Mouse (Mus musculus) neural tube, embryonic 13.5 days (tissue): ENCODE data around the gene Rps27l. TPM values are rescaled to one million over a fixed set of nuclear protein-coding genes. Genes with fewer than 3 reads are reported as not detected.

Source experiments
- ATAC-seq: fragments of 200-750 bp; cut with Nextera tagmentation; 2 replicates; pipeline ENCODE4 v1.8.0; 2017; ENCODE audit warnings: low read depth, mild to moderate bottlenecking, moderate TSS enrichment, moderate library complexity
- H3K27ac ChIP-seq: fragments of 300-500 bp; sonication (generic); replicated peaks from 2 replicates; pipeline ENCODE4 v1.5.1; 2015; ENCODE audit warnings: moderate library complexity, mild to moderate bottlenecking, inconsistent platforms
- H3K27me3 ChIP-seq: fragments of 300-500 bp; sonication (generic); 2 replicates; pipeline ENCODE4 v1.6.1; 2015; ENCODE audit warnings: mild to moderate bottlenecking, inconsistent platforms
- H3K36me3 ChIP-seq: fragments of 300-500 bp; sonication (generic); 2 replicates; pipeline ENCODE4 v1.6.1; 2015; ENCODE audit warnings: mild to moderate bottlenecking, inconsistent platforms
- H3K4me1 ChIP-seq: fragments of 300-500 bp; sonication (generic); replicated peaks from 2 replicates; pipeline ENCODE4 v1.6.1; 2015; ENCODE audit warnings: inconsistent platforms
- H3K4me2 ChIP-seq: fragments of 300-500 bp; sonication (generic); 2 replicates; pipeline ENCODE4 v1.6.1; 2015; ENCODE audit warnings: inconsistent platforms, mild to moderate bottlenecking, moderate library complexity
- H3K4me3 ChIP-seq: fragments of 300-500 bp; sonication (generic); 2 replicates; pipeline ENCODE4 v1.5.1; 2015; ENCODE audit warnings: mild to moderate bottlenecking, inconsistent platforms
- H3K9ac ChIP-seq: fragments of 300-500 bp; sonication (generic); 2 replicates; pipeline ENCODE4 v1.6.1; 2015; ENCODE audit warnings: moderate library complexity, mild to moderate bottlenecking, inconsistent platforms
- H3K9me3 ChIP-seq: fragments of 300-500 bp; sonication (generic); 2 replicates; pipeline ENCODE4 v1.6.1; 2016; ENCODE audit warnings: inconsistent platforms
- WGBS: fragments of 180-500 bp; shearing (Covaris S2); methylation state at CpG from one replicate; pipeline ENCODE4 v1.1.7; 2015; 5-methylcytosine and 5-hydroxymethylcytosine counted together
- polyA plus RNA-seq: library from polyadenylated mRNA; unstranded; fragments of >200 nt; fragmentation: Nextera tagmentation; extraction: Ambion mirVana; gene quantifications from 2 replicates; pipeline ENCODE4 v1.2.1, GENCODE M21; 2015

The Rps27l gene
- polyA plus RNA-seq, 1 experiment from 2014 or later: 341 TPM

GRCm38 (mm10) chr9:66927696-66928402 is 18.0 kb upstream of the Rps27l start:
- Histone ChIP-seq H3K27ac (peak overlapping the region; percentile 33; the same call in 1 of the 2 replicates), H3K27me3 (no peaks in the 10 kb centered on the region), H3K4me2 (no peak overlapping the region), H3K36me3 (no peaks in the 10 kb centered on the region), H3K4me3 (no peak overlapping the region), H3K9ac (no peak overlapping the region), H3K4me1 (0 out of 2 replicates have a peak, but pooled peaks cover 4% of the 10 kb centered on the region), H3K9me3 (no peaks in the 10 kb centered on the region)
- peak; percentile 40; the same call in 1 of the 2 replicates for ATAC-seq
- 59% methylated on average over 8 of the region's 8 CpGs for WGBS

GRCm38 (mm10) chr9:66930351-66930750 is 15.5 kb upstream of the Rps27l start:
- WGBS: 71% methylated on average over 7 of the region's 7 CpGs
- Histone ChIP-seq H3K27me3 (no peaks in the 10 kb centered on the region), H3K4me2 (no peak overlapping the region), H3K4me1 (peaks cover 25% of the 10 kb centered on the region), H3K4me3 (no peak overlapping the region), H3K27ac (no peak overlapping the region), H3K36me3 (no peaks in the 10 kb centered on the region), H3K9ac (no peak overlapping the region), H3K9me3 (no peaks in the 10 kb centered on the region)
- no peak for ATAC-seq

DNA sequence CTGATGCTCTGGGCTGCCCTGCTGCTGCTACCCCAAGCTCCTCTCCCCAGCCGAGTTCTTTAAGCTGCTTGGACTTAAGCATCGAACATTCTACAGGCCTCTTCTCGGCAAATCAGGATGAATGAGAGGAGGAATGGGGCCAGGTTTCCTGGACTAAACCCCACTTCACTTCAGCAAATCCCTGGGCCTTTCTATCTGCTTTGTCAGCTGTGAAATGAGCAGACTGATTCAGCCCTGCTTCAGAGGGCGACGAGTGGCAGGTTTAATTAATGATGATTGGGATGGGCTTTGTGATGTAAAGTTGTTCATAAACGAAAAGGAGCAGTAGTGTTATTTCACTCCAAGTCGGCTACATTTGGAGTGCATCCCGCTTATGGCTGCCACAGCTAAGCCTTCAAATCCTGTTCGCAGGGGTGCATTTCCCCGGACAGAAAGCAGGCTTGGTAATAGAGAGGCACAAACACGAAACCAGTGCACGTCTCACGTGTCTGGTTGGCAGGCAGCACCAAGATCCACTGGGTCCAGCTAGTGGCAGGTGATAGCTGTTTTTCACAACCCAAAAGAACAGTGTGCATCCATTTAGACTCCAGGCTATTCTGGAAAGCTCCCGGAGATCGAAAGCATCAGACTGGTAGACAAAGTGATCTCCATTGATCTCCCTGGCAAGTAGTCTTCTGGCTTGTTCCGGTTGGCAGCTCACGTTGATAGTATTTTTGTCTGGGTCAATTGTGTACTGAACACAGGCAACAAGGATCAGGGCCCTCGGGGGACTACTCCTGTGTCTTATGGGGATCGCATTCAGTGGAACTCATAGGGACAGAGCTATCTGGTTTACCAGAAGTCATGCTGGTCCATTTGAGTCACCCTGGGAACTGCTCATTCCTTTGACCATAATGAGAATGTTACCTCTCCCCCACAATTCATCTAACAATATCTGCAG is 11.7 kb upstream of the Rps27l start:
- H3K36me3 ChIP-seq: no peaks in the 10 kb centered on the region
- ATAC-seq: peak; percentile 76
- H3K4me3 ChIP-seq: no peak overlapping the region
- peak overlapping the region; percentile 21; the same call in 1 of the 2 replicates for H3K4me2 ChIP-seq
- H3K9me3 ChIP-seq: no peaks in the 10 kb centered on the region
- H3K27ac ChIP-seq: peak overlapping the region; percentile 79
- H3K9ac ChIP-seq: 0 out of 2 replicates have a peak overlapping the region, but pooled peaks have one; percentile 28
- WGBS: 33% methylated on average over 19 of the region's 19 CpGs
- peaks cover 28% of the 10 kb centered on the region for H3K4me1 ChIP-seq
- H3K27me3 ChIP-seq: no peaks in the 10 kb centered on the region

- Histone ChIP-seq H3K36me3 (no peaks in the 10 kb centered on the region), H3K27me3 (no peaks in the 10 kb centered on the region), H3K4me1 (peaks cover 28% of the 10 kb centered on the region), H3K4me3 (no peak overlapping the region), H3K9ac (no peak overlapping the region), H3K9me3 (no peaks in the 10 kb centered on the region), H3K27ac (no peak overlapping the region), H3K4me2 (no peak overlapping the region)
- no peak for ATAC-seq
- 65% methylated on average over 8 of the region's 8 CpGs for WGBS
Observed at GRCm38 (mm10) chr9:66937507-66937906, 8.4 kb upstream of the Rps27l start.

DNA sequence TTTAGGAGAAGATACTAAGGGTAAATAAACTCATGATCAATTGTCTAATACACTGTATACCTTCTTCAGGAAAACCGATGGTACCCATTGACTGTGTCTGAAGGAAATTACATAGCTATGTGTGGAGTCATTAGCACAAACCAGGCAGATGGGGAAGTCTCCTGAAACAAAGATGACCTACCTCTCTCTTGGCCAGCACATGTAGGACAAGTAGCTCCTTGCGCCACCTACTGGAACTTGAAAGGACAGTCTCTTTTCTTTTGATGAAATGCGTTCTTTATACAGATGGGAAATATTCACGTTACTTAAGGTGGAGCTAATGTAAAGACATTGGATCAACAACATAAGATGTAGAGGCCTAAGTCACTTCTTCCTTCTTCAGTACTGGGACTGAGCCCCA is 7.0 kb upstream of the Rps27l start:
- Histone ChIP-seq H3K4me1 (peaks cover 19% of the 10 kb centered on the region), H3K27ac (no peak overlapping the region), H3K4me2 (no peak overlapping the region), H3K27me3 (no peaks in the 10 kb centered on the region), H3K9ac (no peak overlapping the region), H3K4me3 (no peak overlapping the region), H3K9me3 (no peaks in the 10 kb centered on the region), H3K36me3 (no peaks in the 10 kb centered on the region)
- 10% methylated on average over 4 of the region's 4 CpGs for WGBS
- no peak; the same call in 1 of the 2 replicates for ATAC-seq

- Histone ChIP-seq H3K27ac (peak overlapping the region; percentile 96), H3K4me1 (peaks cover 10% of the 10 kb centered on the region), H3K27me3 (no peaks in the 10 kb centered on the region), H3K36me3 (peaks cover 7% of the 10 kb centered on the region; the same call in 1 of the 2 replicates), H3K4me2 (peak overlapping the region; percentile 87), H3K4me3 (peak overlapping the region; percentile 94), H3K9ac (peak overlapping the region; percentile 88), H3K9me3 (no peaks in the 10 kb centered on the region)
- 34% methylated on average over 4 of the region's 4 CpGs for WGBS
- ATAC-seq: no peak; the same call in 1 of the 2 replicates
Observed at GRCm38 (mm10) chr9:66945161-66945560, 725 bp upstream of the Rps27l start.

DNA sequence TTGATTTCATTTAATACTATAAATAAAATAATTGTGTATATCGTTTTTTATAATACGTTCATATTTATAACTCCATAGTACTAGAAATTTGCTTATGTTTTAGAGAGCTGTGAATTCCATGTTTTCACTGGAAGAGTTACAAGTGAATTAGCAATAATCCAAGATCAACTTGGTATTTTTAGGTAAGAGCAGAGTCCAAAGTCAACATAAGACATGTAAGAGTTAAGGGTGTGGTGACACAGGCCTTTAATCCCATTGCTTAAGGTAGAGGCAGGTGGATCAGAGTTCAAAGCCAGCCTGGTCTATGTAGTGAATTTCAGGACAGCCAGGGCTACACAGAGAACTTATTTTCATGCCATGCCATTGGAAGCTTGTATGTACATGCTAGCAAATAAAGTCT is 2.6 kb downstream of the Rps27l start:
- Histone ChIP-seq H3K36me3 (peaks cover 7% of the 10 kb centered on the region; the same call in 1 of the 2 replicates), H3K9me3 (no peaks in the 10 kb centered on the region), H3K4me2 (no peak overlapping the region), H3K9ac (no peak overlapping the region), H3K27ac (no peak overlapping the region), H3K4me1 (peaks cover 10% of the 10 kb centered on the region), H3K27me3 (no peaks in the 10 kb centered on the region), H3K4me3 (no peak overlapping the region)
- WGBS: 93% methylated on average over 2 of the region's 2 CpGs
- ATAC-seq: no peak

- Histone ChIP-seq H3K9me3 (no peaks in the 10 kb centered on the region), H3K4me2 (no peak overlapping the region), H3K4me3 (no peak overlapping the region), H3K27ac (no peak overlapping the region), H3K9ac (no peak overlapping the region), H3K4me1 (no peaks in the 10 kb centered on the region), H3K27me3 (no peaks in the 10 kb centered on the region), H3K36me3 (peaks cover 21% of the 10 kb centered on the region)
- 86% methylated on average over 8 of the region's 8 CpGs for WGBS
- ATAC-seq: no peak
Observed at GRCm38 (mm10) chr9:66952321-66952720, 6.4 kb downstream of the Rps27l start.

- H3K27ac ChIP-seq: no peak overlapping the region
- no peak overlapping the region for H3K4me3 ChIP-seq
- H3K36me3 ChIP-seq: peaks cover 21% of the 10 kb centered on the region
- ATAC-seq: no peak
- no peak overlapping the region for H3K9ac ChIP-seq
- H3K9me3 ChIP-seq: no peaks in the 10 kb centered on the region
- H3K4me2 ChIP-seq: no peak overlapping the region
- 90% methylated on average over 2 of the region's 2 CpGs for WGBS
- no peaks in the 10 kb centered on the region for H3K4me1 ChIP-seq
- H3K27me3 ChIP-seq: no peaks in the 10 kb centered on the region
Observed at GRCm38 (mm10) chr9:66952886-66953285, 7.0 kb downstream of the Rps27l start.

GRCm38 (mm10) chr9:66957451-66957850 is 11.6 kb downstream of the Rps27l start:
- H3K4me2 ChIP-seq: no peak overlapping the region
- H3K9ac ChIP-seq: no peak overlapping the region
- no peak for ATAC-seq
- 90% methylated on average over 3 of the region's 3 CpGs for WGBS
- no peaks in the 10 kb centered on the region for H3K9me3 ChIP-seq
- H3K27me3 ChIP-seq: no peaks in the 10 kb centered on the region
- H3K27ac ChIP-seq: no peak overlapping the region
- no peak overlapping the region for H3K4me3 ChIP-seq
- no peaks in the 10 kb centered on the region for H3K4me1 ChIP-seq
- H3K36me3 ChIP-seq: peaks cover 13% of the 10 kb centered on the region; the same call in 1 of the 2 replicates

DNA sequence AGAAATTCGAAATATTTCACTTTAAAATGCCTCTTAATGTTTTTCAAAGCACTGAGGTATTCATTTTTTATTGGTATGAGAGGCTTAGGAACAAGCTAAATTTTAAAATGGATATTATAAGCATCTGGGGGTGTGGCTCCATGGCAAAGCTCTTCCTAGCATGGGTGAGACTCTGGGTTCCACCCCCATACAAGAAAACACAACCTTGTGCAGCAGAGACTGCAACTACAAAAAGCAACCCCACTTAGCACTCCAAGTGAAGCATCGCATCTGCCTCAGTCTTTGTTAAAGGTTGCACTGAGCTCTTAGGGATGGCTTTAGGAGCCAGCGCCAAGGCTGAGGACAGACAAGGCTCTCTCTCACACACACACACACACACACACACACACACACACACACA is 15.6 kb downstream of the Rps27l start:
- H3K27me3 ChIP-seq: no peaks in the 10 kb centered on the region
- H3K9ac ChIP-seq: no peak overlapping the region
- no peak overlapping the region for H3K27ac ChIP-seq
- 0 out of 2 replicates have a peak, but pooled peaks cover 4% of the 10 kb centered on the region for H3K36me3 ChIP-seq
- no peak overlapping the region for H3K4me3 ChIP-seq
- 68% methylated on average over 3 of the region's 3 CpGs for WGBS
- no peaks in the 10 kb centered on the region for H3K9me3 ChIP-seq
- ATAC-seq: no peak
- no peaks in the 10 kb centered on the region for H3K4me1 ChIP-seq
- no peak overlapping the region for H3K4me2 ChIP-seq

- peaks cover 42% of the 10 kb centered on the region for H3K36me3 ChIP-seq
- 85% methylated on average over 8 of the region's 8 CpGs for WGBS
- no peaks in the 10 kb centered on the region for H3K27me3 ChIP-seq
Observed at GRCm38 (mm10) chr9:66967492-66967891, 21.6 kb downstream of the Rps27l start.

More at GRCm38 (mm10) chr9:66967492-66967891, 21.6 kb downstream of the Rps27l start:
- no peaks in the 10 kb centered on the region for H3K4me1 ChIP-seq
- H3K4me2 ChIP-seq: no peak overlapping the region
- ATAC-seq: no peak
- H3K4me3 ChIP-seq: no peak overlapping the region
- H3K27ac ChIP-seq: no peak overlapping the region
- H3K9ac ChIP-seq: no peak overlapping the region
- no peaks in the 10 kb centered on the region for H3K9me3 ChIP-seq
